ENCODE assay signal across 9 mouse cellular contexts in genomic region chr5:71095725-71096607, GRCm38 (mm10). TPM values are rescaled to one million over a fixed set of nuclear protein-coding genes. Genes with fewer than 3 reads are reported as not detected.
A peak's percentile ranks its signal among the peaks of the same experiment; 100 is the strongest.
DNase-seq lines count a peak whose midpoint lies in the region; ATAC-seq and TF ChIP-seq lines count a peak whose summit lies in the region.
"Had no signal": no experiment of that assay in that cellular context is flagged by ENCODE, and none has a peak within 500 bp of the region (broad histone marks: within the 10 kb centered on the region; RNA-seq: fewer than 3 reads in every experiment).

Gabra2 (minus strand) TSS chr5:71095849.

- no peak for TF ChIP-seq POLR2A in ES-Bruce4 (IDR thresholded peaks at IDR 0.05; ENCODE audit: insufficient read depth, low read length)
- peak; percentile 83; the same call in 1 of the 2 replicates for TF ChIP-seq POLR2A in cortical plate, adult 2 months (IDR thresholded peaks at IDR 0.05; ENCODE audit: extremely low read depth, insufficient read depth, low read length)
- no peak for TF ChIP-seq POLR2A in testis, adult 2 months (IDR thresholded peaks at IDR 0.05; ENCODE audit: control insufficient read depth, low read depth, low read length)

- no peaks in the 10 kb centered on the region for H3K9me3 ChIP-seq in ES-Bruce4 (replicated peaks; ENCODE audit: control insufficient read depth, insufficient read depth, low read length, poor library complexity, severe bottlenecking)
- no peaks in the 10 kb centered on the region for H3K9me3 ChIP-seq in heart, postnatal 0 days (replicated peaks; ENCODE audit: control insufficient read depth, low read length)
- H3K9me3 ChIP-seq in midbrain, embryonic 11.5 days (ENCODE audit: control insufficient read depth, low read length), result no peaks in the 10 kb centered on the region

- TF ChIP-seq EP300 in ES-Bruce4 (IDR thresholded peaks at IDR 0.05; ENCODE audit: insufficient read depth, low read depth, low read length), result no peak
- TF ChIP-seq EP300 in heart, postnatal 0 days (IDR thresholded peaks at IDR 0.05; ENCODE audit: low read depth), result no peak

- under 1% methylated on average over 46 of the region's 55 CpGs for WGBS in heart, postnatal 0 days
- WGBS in midbrain, embryonic 11.5 days, result under 1% methylated on average over 53 of the region's 55 CpGs

- H3K4me2 ChIP-seq in heart, postnatal 0 days (ENCODE audit: low read depth, low read length), result peak within 1 kb of the TSS; percentile 81
- peak within 1 kb of the TSS; percentile 49 for H3K4me2 ChIP-seq in midbrain, embryonic 11.5 days

- no peaks in the 10 kb centered on the region for H3K36me3 ChIP-seq in ES-Bruce4 (ENCODE audit: control insufficient read depth, insufficient read depth, low read length, poor library complexity, severe bottlenecking)
- H3K36me3 ChIP-seq in heart, postnatal 0 days (replicated peaks; ENCODE audit: control insufficient read depth, insufficient read depth, low read length), result no peaks in the 10 kb centered on the region
- H3K36me3 ChIP-seq in midbrain, embryonic 11.5 days (ENCODE audit: control insufficient read depth, insufficient read depth, low read length), result no peaks in the 10 kb centered on the region
- H3K36me3 ChIP-seq in testis, adult 2 months (ENCODE audit: control insufficient read depth, insufficient read depth, low read length), result no peaks in the 10 kb centered on the region

- H3K27ac ChIP-seq in gastrocnemius, adult 2 months, result no peak within 1 kb of the TSS
- H3K27ac ChIP-seq in ES-Bruce4 (ENCODE audit: insufficient read depth, low read length), result no peak within 1 kb of the TSS
- peak within 1 kb of the TSS; percentile 96 for H3K27ac ChIP-seq in cortical plate, adult 2 months (ENCODE audit: insufficient read depth, low read length)
- no peak within 1 kb of the TSS for H3K27ac ChIP-seq in heart, postnatal 0 days (ENCODE audit: low read depth)
- H3K27ac ChIP-seq in midbrain, embryonic 11.5 days (ENCODE audit: low read depth, low read length), result no peak within 1 kb of the TSS
- no peak within 1 kb of the TSS for H3K27ac ChIP-seq in testis, adult 2 months (ENCODE audit: control insufficient read depth, insufficient read depth, low read depth, low read length)

- ATAC-seq in heart, postnatal 0 days (ENCODE audit: insufficient read depth, low read depth), result 0 out of 2 replicates have a peak, but pooled peaks have one; percentile 27
- peak; percentile 92 for ATAC-seq in midbrain, embryonic 11.5 days (ENCODE audit: low FRiP score)

- peaks cover 4% of the 10 kb centered on the region for H3K27me3 ChIP-seq in ES-Bruce4 (ENCODE audit: control insufficient read depth, insufficient read depth, low read length, poor library complexity, severe bottlenecking)
- peaks cover 16% of the 10 kb centered on the region for H3K27me3 ChIP-seq in heart, postnatal 0 days (ENCODE audit: control insufficient read depth, insufficient read depth, low read length)
- peaks cover 2% of the 10 kb centered on the region; the same call in 1 of the 2 replicates for H3K27me3 ChIP-seq in midbrain, embryonic 11.5 days (ENCODE audit: control insufficient read depth, insufficient read depth, low read length)
- no peaks in the 10 kb centered on the region for H3K27me3 ChIP-seq in testis, adult 2 months (ENCODE audit: control insufficient read depth, insufficient read depth, low read length)

- peak within 1 kb of the TSS; percentile 71; the same call in 1 of the 2 replicates for H3K9ac ChIP-seq in ES-Bruce4 (ENCODE audit: low read depth, poor library complexity, severe bottlenecking)
- H3K9ac ChIP-seq in heart, postnatal 0 days (replicated peaks; ENCODE audit: low read depth, low read length), result no peak within 1 kb of the TSS
- peak within 1 kb of the TSS; percentile 55 for H3K9ac ChIP-seq in midbrain, embryonic 11.5 days (ENCODE audit: low read length)

- H3K4me1 ChIP-seq in ES-Bruce4 (ENCODE audit: control insufficient read depth, insufficient read depth, low read length), result no peaks in the 10 kb centered on the region
- H3K4me1 ChIP-seq in cortical plate, adult 2 months (ENCODE audit: control insufficient read depth, insufficient read depth, low read length), result no peaks in the 10 kb centered on the region; the same call in 1 of the 2 replicates
- no peaks in the 10 kb centered on the region for H3K4me1 ChIP-seq in heart, postnatal 0 days (ENCODE audit: control insufficient read depth, insufficient read depth)
- peaks cover 2% of the 10 kb centered on the region; the same call in 1 of the 2 replicates for H3K4me1 ChIP-seq in midbrain, embryonic 11.5 days (ENCODE audit: control insufficient read depth, insufficient read depth, low read length)
- peaks cover 10% of the 10 kb centered on the region for H3K4me1 ChIP-seq in testis, adult 2 months (ENCODE audit: control insufficient read depth, insufficient read depth, low read length)

- no peak for TF ChIP-seq CTCF in gastrocnemius, adult 2 months (IDR thresholded peaks at IDR 0.05)
- TF ChIP-seq CTCF in ES-Bruce4 (IDR thresholded peaks at IDR 0.05; ENCODE audit: low read depth, low read length), result no peak
- TF ChIP-seq CTCF in cortical plate, adult 2 months (IDR thresholded peaks at IDR 0.05; ENCODE audit: extremely low read depth, insufficient read depth, low read length), result no peak
- TF ChIP-seq CTCF in heart, postnatal 0 days (IDR thresholded peaks at IDR 0.05; ENCODE audit: low read depth), result no peak
- TF ChIP-seq CTCF in testis, adult 2 months (IDR thresholded peaks at IDR 0.05; ENCODE audit: control insufficient read depth, insufficient read depth, insufficient replicate concordance, low read depth, low read length), result no peak

- intact Hi-C loops in gastrocnemius, adult 2 months (cut with DNase I), result no loop called here

- DNase-seq in gastrocnemius, adult 2 months, result peak; percentile 36
- DNase-seq in gastrocnemius, adult 8-10 months (ENCODE audit: low spot score in 2 of 2), result no peak
- no peak for DNase-seq in heart, postnatal 0 days (ENCODE audit: low spot score)
- DNase-seq in layer of hippocampus, postnatal 25 days (ENCODE audit: extremely low spot score in 1 of 2, low spot score in 1 of 2), result peak; percentile 63 to 88
- peak; percentile 95 for DNase-seq in midbrain, embryonic 11.5 days (ENCODE audit: low spot score, missing footprints)

- H3K4me3 ChIP-seq in gastrocnemius, adult 2 months, result peak within 1 kb of the TSS; percentile 64
- peak within 1 kb of the TSS; percentile 72 for H3K4me3 ChIP-seq in ES-Bruce4 (ENCODE audit: low read depth, low read length)
- peak within 1 kb of the TSS; percentile 83 for H3K4me3 ChIP-seq in cortical plate, adult 2 months (ENCODE audit: insufficient read depth, low read length)
- H3K4me3 ChIP-seq in heart, postnatal 0 days (ENCODE audit: low read depth, low read length), result peak within 1 kb of the TSS; percentile 51
- peak within 1 kb of the TSS; percentile 63 for H3K4me3 ChIP-seq in midbrain, embryonic 11.5 days (ENCODE audit: low read depth, low read length)
- H3K4me3 ChIP-seq in testis, adult 2 months (ENCODE audit: control insufficient read depth, low read depth, low read length), result peak within 1 kb of the TSS; percentile 60

RNA-seq across cellular contexts. Expression of gene Gabra2, which starts in this region (rescaled TPM):
- total RNA-seq in gastrocnemius, adult 2 months (2021), result under 1 TPM; 0.17 to 0.31 TPM
- total RNA-seq in gastrocnemius, adult 8-10 months (2022), result under 1 TPM; 0.15 to 0.21 (median 0.17) TPM
- 0.33 TPM in 1 of 2 replicates, not detected in the other for polyA plus RNA-seq in ES-Bruce4 (2011; ENCODE audit: insufficient read depth, insufficient read length, low read depth, missing spikeins)
- polyA plus RNA-seq in cortical plate, adult 2 months (2012; rRNA removed), result 33.0 and 40.2 TPM in 2 replicates
- not detected in 2 replicates for total RNA-seq in heart, postnatal 0 days (2014; rRNA removed; ENCODE audit: low replicate concordance)
- polyA plus RNA-seq in heart, postnatal 0 days (2015; fragmentation: Nextera tagmentation; extraction: Ambion mirVana), result not detected in 2 replicates
- total RNA-seq in layer of hippocampus, postnatal 25 days (2021), result 100 to 1,000 TPM; 128 to 134 TPM
- polyA plus RNA-seq in midbrain, embryonic 11.5 days (2014; fragmentation: Nextera tagmentation; extraction: Ambion mirVana), result 5.4 and 5.7 TPM in 2 replicates
- not detected in 2 replicates for polyA plus RNA-seq in testis, adult 2 months (2012; rRNA removed)
- total RNA-seq: heart, postnatal 10 days had no signal

Comparison
In these comparisons a context has a peak if more than half of its experiments do, and no peak if none do; other contexts are left out.
1. RNA of gene Gabra2 (total RNA-seq): 128 to 134 TPM in layer of hippocampus, postnatal 25 days; 0.17 to 0.31 TPM in gastrocnemius, adult 2 months, 0.15 to 0.21 TPM in gastrocnemius, adult 8-10 months and not detected in heart, postnatal 0 days; every median in the first group is over 10 times any median in the second.
2. Peak in DNase-seq and H3K4me3 ChIP-seq in gastrocnemius, adult 2 months; RNA of the gene not detected or under 1 TPM.
3. Peak in ATAC-seq, H3K4me3 ChIP-seq and H3K4me2 ChIP-seq in heart, postnatal 0 days; RNA of the gene not detected or under 1 TPM.
4. DNase-seq: peak in layer of hippocampus, postnatal 25 days (2 of 2) and midbrain, embryonic 11.5 days (single experiment); none in gastrocnemius, adult 8-10 months (0 of 2) and heart, postnatal 0 days (single experiment).
5. Peak in every context shown above with its lines, with median percentiles within 50 percentile points of each other: H3K4me3 ChIP-seq.